Mouse (Mus musculus): ENCODE results near the gene Atxn1l. TPM values are rescaled to one million over a fixed set of nuclear protein-coding genes. Genes with fewer than 3 reads are reported as not detected.

The Atxn1l gene
- polyA plus RNA-seq (2015; fragmentation: Nextera tagmentation; extraction: Ambion mirVana), result 3.5 and 4.1 TPM in 2 replicates

GRCm38 (mm10) chr8:109737237-109738048, at the start of gene Atxn1l:
Atxn1l (minus strand) TSS chr8:109737739.
- H3K9ac ChIP-seq, result peak within 1 kb of the TSS; percentile 100

DNA sequence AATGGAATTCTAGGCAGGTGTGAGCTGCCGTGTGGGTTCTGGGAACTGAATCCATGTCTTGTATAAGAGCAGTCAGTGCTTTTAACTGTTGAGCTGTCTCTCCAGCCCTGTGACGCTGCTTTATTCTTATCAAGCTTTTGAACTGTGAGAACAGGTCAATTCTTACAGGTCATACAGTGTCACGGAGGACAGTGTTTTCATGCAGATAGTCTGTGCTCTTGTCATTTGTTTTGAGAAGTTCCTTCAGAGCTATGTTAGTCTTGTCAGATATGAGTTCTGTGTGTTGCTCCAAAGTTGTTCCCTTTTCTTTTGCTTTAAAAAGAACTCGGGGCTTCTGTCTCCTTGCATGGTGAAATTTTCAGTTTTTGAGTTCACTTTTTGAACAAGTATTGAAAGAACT, 43.0 kb upstream of the Atxn1l start:
- H3K4me3 ChIP-seq, result no peak overlapping the region
- H3K27me3 ChIP-seq (replicated peaks), result 0 out of 2 replicates have a peak, but pooled peaks cover 5% of the 10 kb centered on the region
- no peaks in the 10 kb centered on the region for H3K36me3 ChIP-seq (replicated peaks)
- H3K4me2 ChIP-seq, result peak overlapping the region; percentile 96
- ATAC-seq (replicated peaks), result no peak
- no peak overlapping the region for H3K9ac ChIP-seq
- peaks cover 19% of the 10 kb centered on the region for H3K4me1 ChIP-seq
- 71% methylated on average over 4 of the region's 4 CpGs for WGBS
- H3K27ac ChIP-seq, result no peak overlapping the region
- no peaks in the 10 kb centered on the region for H3K9me3 ChIP-seq

More at GRCm38 (mm10) chr8:109737237-109738048, at the start of gene Atxn1l:
- under 1% methylated on average over 59 of the region's 59 CpGs for WGBS
- Histone ChIP-seq H3K9me3 (no peaks in the 10 kb centered on the region), H3K4me1 (peaks cover 19% of the 10 kb centered on the region), H3K4me3 (peak within 1 kb of the TSS; percentile 100), H3K36me3 (replicated peaks) (peaks cover 19% of the 10 kb centered on the region), H3K27ac (peak within 1 kb of the TSS; percentile 69), H3K27me3 (replicated peaks) (no peaks in the 10 kb centered on the region), H3K4me2 (peak within 1 kb of the TSS; percentile 95)
- peak; percentile 86 for ATAC-seq (replicated peaks)

DNA sequence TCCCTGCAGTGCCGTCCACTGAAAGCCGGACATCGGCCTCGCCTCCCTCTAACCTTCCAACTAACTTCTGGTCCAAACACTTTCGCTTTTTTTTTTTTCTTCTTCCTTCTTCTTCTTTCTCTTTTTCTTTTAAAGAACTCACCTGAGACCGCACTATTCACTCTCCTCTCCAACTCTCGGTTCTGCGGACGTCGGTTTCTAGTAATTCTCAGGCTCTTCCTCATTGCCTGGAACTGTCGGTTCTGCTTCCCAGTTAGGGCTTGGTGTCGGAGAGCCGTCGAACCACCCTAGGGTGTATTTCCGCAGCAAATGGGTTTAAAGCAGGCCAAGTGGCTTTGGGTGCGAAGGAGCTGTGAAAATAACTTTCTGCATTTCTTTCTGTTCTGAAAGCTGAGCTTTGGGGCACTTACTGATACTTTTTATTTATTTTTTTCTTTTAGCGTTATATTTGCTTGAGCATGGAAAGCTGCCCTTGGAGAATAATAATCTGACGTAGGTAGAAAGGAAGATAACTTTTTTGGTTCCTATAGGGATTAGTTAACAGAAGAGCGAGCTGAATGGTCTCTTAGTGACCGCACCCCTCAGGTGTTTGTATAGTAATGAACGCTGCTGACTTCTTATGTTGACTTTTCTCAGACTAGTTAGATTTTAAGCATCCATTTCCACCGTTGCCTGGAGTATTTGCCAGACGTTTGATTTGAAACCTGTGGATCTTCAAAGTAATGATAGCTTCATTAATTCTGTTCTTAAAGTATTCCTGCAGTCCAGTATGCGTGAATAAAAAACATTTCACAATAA, 42.1 kb upstream of the Atxn1l start:
- H3K4me3 ChIP-seq, result peak overlapping the region; percentile 98
- H3K4me1 ChIP-seq, result peaks cover 19% of the 10 kb centered on the region
- 21% methylated on average over 24 of the region's 24 CpGs for WGBS
- 0 out of 2 replicates have a peak, but pooled peaks cover 8% of the 10 kb centered on the region for H3K27me3 ChIP-seq (replicated peaks)
- peak overlapping the region; percentile 96 for H3K4me2 ChIP-seq
- no peaks in the 10 kb centered on the region for H3K9me3 ChIP-seq
- peak overlapping the region; percentile 97 for H3K9ac ChIP-seq
- ATAC-seq (replicated peaks), result no peak
- peak overlapping the region; percentile 98 for H3K27ac ChIP-seq
- H3K36me3 ChIP-seq (replicated peaks), result no peaks in the 10 kb centered on the region

- H3K27ac ChIP-seq, result peak overlapping the region; percentile 98
- 0% methylated on average over 32 of the region's 32 CpGs for WGBS
These were observed 41.5 kb upstream of the Atxn1l start for GRCm38 (mm10) chr8:109778993-109779421.

GRCm38 (mm10) chr8:109778280-109778977, 40.9 kb upstream of the Atxn1l start, which contains the start of gene Ap1g1:
Ap1g1 (plus strand) TSS chr8:109778554.
- Histone ChIP-seq H3K36me3 (replicated peaks) (no peaks in the 10 kb centered on the region), H3K27ac (peak within 1 kb of the TSS; percentile 98), H3K4me1 (peaks cover 19% of the 10 kb centered on the region), H3K27me3 (replicated peaks) (peaks cover 9% of the 10 kb centered on the region; the same call in 1 of the 2 replicates), H3K4me2 (peak within 1 kb of the TSS; percentile 96), H3K4me3 (peak within 1 kb of the TSS; percentile 98), H3K9me3 (no peaks in the 10 kb centered on the region), H3K9ac (peak within 1 kb of the TSS; percentile 97)
- peak; percentile 99 for ATAC-seq (replicated peaks)
- WGBS, result 3% methylated on average over 56 of the region's 64 CpGs

More at GRCm38 (mm10) chr8:109778993-109779421, 41.5 kb upstream of the Atxn1l start:
- Histone ChIP-seq H3K9me3 (no peaks in the 10 kb centered on the region), H3K4me2 (peak overlapping the region; percentile 96), H3K4me1 (peaks cover 19% of the 10 kb centered on the region), H3K27me3 (replicated peaks) (0 out of 2 replicates have a peak, but pooled peaks cover 8% of the 10 kb centered on the region), H3K9ac (peak overlapping the region; percentile 97), H3K36me3 (replicated peaks) (no peaks in the 10 kb centered on the region), H3K4me3 (peak overlapping the region; percentile 98)
- ATAC-seq (replicated peaks), result peak; percentile 78

GRCm38 (mm10) chr8:109777851-109778250, 40.3 kb upstream of the Atxn1l start:
- Histone ChIP-seq H3K9ac (no peak overlapping the region), H3K9me3 (no peaks in the 10 kb centered on the region), H3K36me3 (replicated peaks) (no peaks in the 10 kb centered on the region), H3K4me3 (peak overlapping the region; percentile 98), H3K27ac (peak overlapping the region; percentile 75), H3K27me3 (replicated peaks) (peaks cover 11% of the 10 kb centered on the region; the same call in 1 of the 2 replicates), H3K4me2 (peak overlapping the region; percentile 48), H3K4me1 (peaks cover 19% of the 10 kb centered on the region)
- peak; percentile 2; the same call in 1 of the 2 replicates for ATAC-seq (replicated peaks)
- 25% methylated on average over 5 of the region's 5 CpGs for WGBS

DNA sequence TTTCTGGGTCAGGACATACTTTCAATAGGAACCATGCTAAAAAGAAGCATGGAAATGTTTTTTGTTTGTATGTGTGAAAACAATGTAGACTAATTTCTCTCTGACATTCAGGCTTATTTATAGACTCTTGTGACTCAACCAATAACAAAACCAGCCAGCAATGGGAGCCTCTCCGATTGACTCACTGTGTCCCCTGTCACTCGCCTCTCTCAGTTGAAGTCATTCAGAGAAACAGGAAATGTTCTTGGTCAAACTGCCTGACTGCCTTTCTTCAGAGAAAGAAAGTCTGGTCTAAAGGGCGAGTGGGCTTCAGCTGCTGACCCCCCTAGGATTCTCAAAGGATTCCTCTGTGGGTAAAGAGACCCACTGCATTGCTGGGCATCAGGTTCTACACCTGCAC, 35.6 kb upstream of the Atxn1l start:
- H3K4me2 ChIP-seq, result no peak overlapping the region

GRCm38 (mm10) chr8:109766081-109766480, 28.5 kb upstream of the Atxn1l start:
- H3K4me1 ChIP-seq, result no peaks in the 10 kb centered on the region
- no peak overlapping the region for H3K4me2 ChIP-seq
- no peak overlapping the region for H3K4me3 ChIP-seq
- H3K9me3 ChIP-seq, result no peaks in the 10 kb centered on the region
- WGBS, result 74% methylated on average over 7 of the region's 7 CpGs
- H3K27me3 ChIP-seq (replicated peaks), result no peaks in the 10 kb centered on the region
- H3K27ac ChIP-seq, result no peak overlapping the region
- no peak overlapping the region for H3K9ac ChIP-seq
- no peaks in the 10 kb centered on the region for H3K36me3 ChIP-seq (replicated peaks)
- no peak for ATAC-seq (replicated peaks)

More for the DNA sequence above, 35.6 kb upstream of the Atxn1l start:
- H3K27ac ChIP-seq, result no peak overlapping the region
- H3K4me1 ChIP-seq, result peaks cover 3% of the 10 kb centered on the region; the same call in 1 of the 2 replicates
- H3K4me3 ChIP-seq, result no peak overlapping the region
- peaks cover 11% of the 10 kb centered on the region; the same call in 1 of the 2 replicates for H3K27me3 ChIP-seq (replicated peaks)
- no peak for ATAC-seq (replicated peaks)
- 50% methylated on average over 3 of the region's 3 CpGs for WGBS
- no peaks in the 10 kb centered on the region for H3K9me3 ChIP-seq
- H3K36me3 ChIP-seq (replicated peaks), result no peaks in the 10 kb centered on the region
- H3K9ac ChIP-seq, result no peak overlapping the region

DNA sequence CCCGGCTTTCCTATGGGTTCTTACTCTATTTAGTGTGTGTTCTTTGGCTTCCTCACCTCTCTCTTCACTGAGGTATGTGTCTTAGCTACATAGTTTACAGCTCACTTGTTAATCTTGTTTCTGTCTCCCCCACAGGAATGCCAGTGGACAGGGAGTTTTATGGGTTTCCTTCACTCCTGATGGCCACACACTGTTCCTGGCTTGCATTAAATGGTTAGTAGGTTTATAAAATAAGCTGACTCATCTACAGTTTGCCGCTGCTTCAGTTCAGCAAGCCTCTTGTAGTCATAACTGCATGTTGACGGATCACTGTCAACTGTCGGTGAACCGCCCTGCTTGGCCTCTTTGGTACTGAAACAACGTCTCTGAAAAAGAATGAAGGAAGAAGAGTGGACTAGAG, 26.5 kb upstream of the Atxn1l start:
- H3K9ac ChIP-seq, result no peak overlapping the region
- H3K4me3 ChIP-seq, result no peak overlapping the region
- H3K9me3 ChIP-seq, result no peaks in the 10 kb centered on the region
- no peak overlapping the region for H3K4me2 ChIP-seq
- 92% methylated on average over 6 of the region's 6 CpGs for WGBS
- ATAC-seq (replicated peaks), result no peak
- H3K27ac ChIP-seq, result no peak overlapping the region
- no peaks in the 10 kb centered on the region for H3K27me3 ChIP-seq (replicated peaks)
- no peaks in the 10 kb centered on the region for H3K36me3 ChIP-seq (replicated peaks)
- H3K4me1 ChIP-seq, result no peaks in the 10 kb centered on the region

GRCm38 (mm10) chr8:109760221-109760620, 22.7 kb upstream of the Atxn1l start:
- H3K4me2 ChIP-seq, result no peak overlapping the region
- no peaks in the 10 kb centered on the region for H3K9me3 ChIP-seq
- ATAC-seq (replicated peaks), result no peak
- no peaks in the 10 kb centered on the region for H3K4me1 ChIP-seq
- no peak overlapping the region for H3K4me3 ChIP-seq
- no peak overlapping the region for H3K9ac ChIP-seq
- no peaks in the 10 kb centered on the region for H3K36me3 ChIP-seq (replicated peaks)
- H3K27ac ChIP-seq, result no peak overlapping the region
- H3K27me3 ChIP-seq (replicated peaks), result no peaks in the 10 kb centered on the region
- WGBS, result 55% methylated on average over 1 of the region's 1 CpGs

DNA sequence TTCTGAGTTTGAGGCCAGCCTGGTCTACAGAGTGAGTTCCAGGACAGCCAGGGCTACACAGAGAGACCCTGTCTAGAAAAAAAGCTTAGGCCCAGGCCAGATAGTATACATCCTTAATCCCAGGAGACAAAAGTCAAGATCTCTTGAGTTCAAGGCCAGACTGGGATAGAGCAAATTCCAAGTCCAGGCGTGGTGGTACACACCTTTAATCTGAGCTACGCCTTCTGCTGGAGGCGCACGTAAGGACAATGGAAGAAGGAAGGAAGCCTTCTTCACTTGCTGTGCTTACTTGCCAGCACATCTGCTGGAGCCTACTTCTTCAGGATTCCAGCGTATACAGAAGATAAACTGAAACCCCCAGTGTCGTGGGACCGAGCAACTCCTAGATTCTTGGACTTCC, 21.9 kb upstream of the Atxn1l start:
- Histone ChIP-seq H3K4me1 (no peaks in the 10 kb centered on the region), H3K9me3 (no peaks in the 10 kb centered on the region), H3K27me3 (replicated peaks) (no peaks in the 10 kb centered on the region), H3K36me3 (replicated peaks) (no peaks in the 10 kb centered on the region), H3K4me2 (no peak overlapping the region), H3K9ac (no peak overlapping the region), H3K27ac (no peak overlapping the region), H3K4me3 (no peak overlapping the region)
- ATAC-seq (replicated peaks), result no peak
- WGBS, result 92% methylated on average over 7 of the region's 7 CpGs

All from midbrain, embryonic 15.5 days (tissue).